Mouse (Mus musculus) heart, embryonic 10.5 days (tissue): ENCODE data around the gene Trim59. TPM values are rescaled to one million over a fixed set of nuclear protein-coding genes. Genes with fewer than 3 reads are reported as not detected.

Experiments
- DNase-seq: peaks from one replicate; pipeline ENCODE4 v3.0.0-alpha.2; 2017; ENCODE audit warnings: low spot score
- H3K27ac ChIP-seq: fragments of 300-500 bp; sonication (generic); 2 replicates; pipeline ENCODE4 v1.5.1; 2016; ENCODE audit warnings: mild to moderate bottlenecking
- H3K27me3 ChIP-seq: fragments of 300-500 bp; sonication (generic); 2 replicates; pipeline ENCODE4 v1.6.1; 2016; ENCODE audit warnings: mild to moderate bottlenecking; ENCODE audit not compliant: poor library complexity, insufficient read depth, severe bottlenecking
- H3K36me3 ChIP-seq: fragments of 300-500 bp; sonication (generic); 2 replicates; pipeline ENCODE4 v1.6.1; 2016; ENCODE audit warnings: mild to moderate bottlenecking, moderate library complexity
- H3K4me1 ChIP-seq: fragments of 300-500 bp; sonication (generic); 2 replicates; pipeline ENCODE4 v1.6.1; 2016; ENCODE audit warnings: mild to moderate bottlenecking
- H3K4me3 ChIP-seq: fragments of 300-500 bp; sonication (generic); 2 replicates; pipeline ENCODE4 v1.5.1; 2016; ENCODE audit warnings: mild to moderate bottlenecking, moderate library complexity
- H3K9me3 ChIP-seq: fragments of 300-500 bp; sonication (generic); 2 replicates; pipeline ENCODE4 v1.6.1; 2016; ENCODE audit warnings: mild to moderate bottlenecking, moderate library complexity
- WGBS: fragments of 180-500 bp; shearing (Covaris S2); methylation state at CpG from one replicate; pipeline ENCODE4 v1.1.7; 2016; 5-methylcytosine and 5-hydroxymethylcytosine counted together
- polyA plus RNA-seq: library from polyadenylated mRNA; unstranded; fragments of >200 nt; fragmentation: Nextera tagmentation; extraction: Ambion mirVana; gene quantifications from 2 replicates; pipeline ENCODE4 v1.2.1, GENCODE M21; 2016

Gene Trim59
- polyA plus RNA-seq, result 105 and 122 TPM in 2 replicates

GRCm38 (mm10) chr3:69044645-69045399, at the start of gene Trim59:
Gene Trim59, minus strand, starts transcription at chr3:69044755.
- Histone ChIP-seq H3K4me1 (peaks cover 24% of the 10 kb centered on the region), H3K9me3 (no peaks in the 10 kb centered on the region), H3K27me3 (no peaks in the 10 kb centered on the region), H3K36me3 (peaks cover 28% of the 10 kb centered on the region), H3K27ac (peak within 1 kb of the TSS; percentile 100), H3K4me3 (peak within 1 kb of the TSS; percentile 93)
- peak; percentile 97 for DNase-seq
- WGBS, result under 1% methylated on average over 80 of the region's 80 CpGs

GRCm38 (mm10) chr3:69064005-69064404, 19.4 kb upstream of the Trim59 start:
- WGBS, result 70% methylated on average over 1 of the region's 1 CpGs
- Histone ChIP-seq H3K27me3 (no peaks in the 10 kb centered on the region), H3K4me3 (no peak overlapping the region), H3K9me3 (no peaks in the 10 kb centered on the region), H3K36me3 (no peaks in the 10 kb centered on the region), H3K27ac (no peak overlapping the region), H3K4me1 (no peaks in the 10 kb centered on the region)
- no peak for DNase-seq

- H3K36me3 ChIP-seq, result no peaks in the 10 kb centered on the region
- no peaks in the 10 kb centered on the region for H3K27me3 ChIP-seq
- no peaks in the 10 kb centered on the region for H3K4me1 ChIP-seq
- H3K4me3 ChIP-seq, result no peak overlapping the region
- no peak overlapping the region for H3K27ac ChIP-seq
- H3K9me3 ChIP-seq, result no peaks in the 10 kb centered on the region
- 80% methylated on average over 1 of the region's 1 CpGs for WGBS
- DNase-seq, result no peak
Observed at GRCm38 (mm10) chr3:69062764-69063163, 18.2 kb upstream of the Trim59 start.

- no peaks in the 10 kb centered on the region for H3K27me3 ChIP-seq
- H3K9me3 ChIP-seq, result no peaks in the 10 kb centered on the region
- no peaks in the 10 kb centered on the region for H3K4me1 ChIP-seq
- no peaks in the 10 kb centered on the region for H3K36me3 ChIP-seq
- no peak overlapping the region for H3K27ac ChIP-seq
- WGBS, result 96% methylated on average over 4 of the region's 4 CpGs
- no peak overlapping the region for H3K4me3 ChIP-seq
- no peak for DNase-seq
Observed at GRCm38 (mm10) chr3:69060672-69061071, 16.1 kb upstream of the Trim59 start.

- 82% methylated on average over 3 of the region's 3 CpGs for WGBS
- H3K27ac ChIP-seq, result peak overlapping the region; percentile 59; the same call in 1 of the 2 replicates
- no peak overlapping the region for H3K4me3 ChIP-seq
- DNase-seq, result no peak
- H3K4me1 ChIP-seq, result no peaks in the 10 kb centered on the region
- H3K36me3 ChIP-seq, result no peaks in the 10 kb centered on the region
- no peaks in the 10 kb centered on the region for H3K27me3 ChIP-seq
- no peaks in the 10 kb centered on the region for H3K9me3 ChIP-seq
Observed at GRCm38 (mm10) chr3:69055871-69056270, 11.3 kb upstream of the Trim59 start.

GRCm38 (mm10) chr3:69054760-69055432, 10.3 kb upstream of the Trim59 start:
- peak; percentile 94 for DNase-seq
- Histone ChIP-seq H3K4me1 (no peaks in the 10 kb centered on the region), H3K27ac (0 out of 2 replicates have a peak overlapping the region, but pooled peaks have one; percentile 2), H3K27me3 (no peaks in the 10 kb centered on the region), H3K9me3 (no peaks in the 10 kb centered on the region), H3K36me3 (no peaks in the 10 kb centered on the region), H3K4me3 (no peak overlapping the region)
- 70% methylated on average over 7 of the region's 7 CpGs for WGBS

- Histone ChIP-seq H3K36me3 (no peaks in the 10 kb centered on the region), H3K27me3 (no peaks in the 10 kb centered on the region), H3K27ac (no peak overlapping the region), H3K9me3 (no peaks in the 10 kb centered on the region), H3K4me1 (no peaks in the 10 kb centered on the region), H3K4me3 (no peak overlapping the region)
- no peak for DNase-seq
- WGBS, result 89% methylated on average over 11 of the region's 11 CpGs
Observed at GRCm38 (mm10) chr3:69051894-69052293, 7.3 kb upstream of the Trim59 start.

GRCm38 (mm10) chr3:69049011-69049410, 4.5 kb upstream of the Trim59 start:
- Histone ChIP-seq H3K4me3 (no peak overlapping the region), H3K4me1 (peaks cover 15% of the 10 kb centered on the region), H3K9me3 (no peaks in the 10 kb centered on the region), H3K36me3 (no peaks in the 10 kb centered on the region), H3K27me3 (no peaks in the 10 kb centered on the region), H3K27ac (no peak overlapping the region)
- 87% methylated on average over 6 of the region's 6 CpGs for WGBS
- DNase-seq, result no peak

- 0 out of 2 replicates have a peak, but pooled peaks cover 6% of the 10 kb centered on the region for H3K36me3 ChIP-seq
- H3K9me3 ChIP-seq, result no peaks in the 10 kb centered on the region
- no peak overlapping the region for H3K27ac ChIP-seq
- H3K27me3 ChIP-seq, result no peaks in the 10 kb centered on the region
- no peak for DNase-seq
- H3K4me3 ChIP-seq, result no peak overlapping the region
- H3K4me1 ChIP-seq, result peaks cover 17% of the 10 kb centered on the region
- WGBS, result 81% methylated on average over 4 of the region's 4 CpGs
Observed at GRCm38 (mm10) chr3:69047684-69048083, 3.1 kb upstream of the Trim59 start.

- H3K4me1 ChIP-seq, result peaks cover 21% of the 10 kb centered on the region
Observed at GRCm38 (mm10) chr3:69046509-69046908, 2.0 kb upstream of the Trim59 start.

GRCm38 (mm10) chr3:69045750-69046149, 1.2 kb upstream of the Trim59 start:
- H3K4me1 ChIP-seq, result peaks cover 24% of the 10 kb centered on the region
- H3K27ac ChIP-seq, result peak overlapping the region; percentile 100
- DNase-seq, result no peak
- H3K36me3 ChIP-seq, result peaks cover 19% of the 10 kb centered on the region
- no peaks in the 10 kb centered on the region for H3K27me3 ChIP-seq
- WGBS, result 24% methylated on average over 13 of the region's 13 CpGs
- H3K9me3 ChIP-seq, result no peaks in the 10 kb centered on the region
- H3K4me3 ChIP-seq, result peak overlapping the region; percentile 93

More at GRCm38 (mm10) chr3:69046509-69046908, 2.0 kb upstream of the Trim59 start:
- no peak for DNase-seq
- H3K27me3 ChIP-seq, result no peaks in the 10 kb centered on the region
- peaks cover 12% of the 10 kb centered on the region for H3K36me3 ChIP-seq
- H3K27ac ChIP-seq, result peak overlapping the region; percentile 69
- no peak overlapping the region for H3K4me3 ChIP-seq
- H3K9me3 ChIP-seq, result no peaks in the 10 kb centered on the region
- WGBS, result 20% methylated on average over 4 of the region's 4 CpGs

GRCm38 (mm10) chr3:69045400-69045703, 797 bp upstream of the Trim59 start:
- DNase-seq, result no peak
- Histone ChIP-seq H3K27me3 (no peaks in the 10 kb centered on the region), H3K4me3 (peak overlapping the region; percentile 93), H3K36me3 (peaks cover 23% of the 10 kb centered on the region), H3K9me3 (no peaks in the 10 kb centered on the region), H3K4me1 (peaks cover 24% of the 10 kb centered on the region), H3K27ac (peak overlapping the region; percentile 100)
- 10% methylated on average over 9 of the region's 9 CpGs for WGBS

GRCm38 (mm10) chr3:69044167-69044591, 376 bp downstream of the Trim59 start:
- Histone ChIP-seq H3K27me3 (no peaks in the 10 kb centered on the region), H3K36me3 (peaks cover 34% of the 10 kb centered on the region), H3K9me3 (no peaks in the 10 kb centered on the region), H3K27ac (peak overlapping the region; percentile 100), H3K4me3 (peak overlapping the region; percentile 93), H3K4me1 (peaks cover 24% of the 10 kb centered on the region)
- peak; percentile 84 for DNase-seq
- WGBS, result under 1% methylated on average over 42 of the region's 42 CpGs
